Comparison of ENCODE assay signal across 10 mouse cellular contexts in the genomic region with DNA sequence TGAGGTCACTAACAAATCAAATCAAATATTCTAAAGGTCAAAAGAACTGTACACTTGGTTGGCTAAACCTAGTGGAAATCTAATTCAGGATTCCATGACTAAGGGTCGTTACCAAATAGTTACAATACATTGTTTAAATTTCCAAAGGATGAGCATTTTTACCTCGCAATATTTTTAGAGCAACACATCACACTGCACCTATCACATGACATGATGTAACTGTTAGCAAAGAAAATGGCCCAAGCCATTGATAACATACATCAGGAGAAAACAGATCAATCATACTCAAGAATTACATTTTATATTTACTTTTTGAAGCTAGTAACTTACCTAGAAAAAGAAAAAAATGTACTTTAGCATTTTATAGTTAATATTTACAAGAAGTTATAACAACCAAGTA. TPM values are rescaled to one million over a fixed set of nuclear protein-coding genes. Genes with fewer than 3 reads are reported as not detected.
DNase-seq lines count a peak whose midpoint lies in the region; ATAC-seq and TF ChIP-seq lines count a peak whose summit lies in the region.
"Had no signal": no experiment of that assay in that cellular context is flagged by ENCODE, and none has a peak within 500 bp of the region (broad histone marks: within the 10 kb centered on the region; RNA-seq: fewer than 3 reads in every experiment).

No protein-coding gene starts in this region.

- peaks cover 32% of the 10 kb centered on the region for H3K36me3 ChIP-seq in heart, adult 2 months (ENCODE audit: control insufficient read depth, insufficient read depth, low read length)
- H3K36me3 ChIP-seq in lung, postnatal 0 days (ENCODE audit: insufficient read depth, low read length), result no peaks in the 10 kb centered on the region
- H3K36me3 ChIP-seq in liver, embryonic 11.5 days (ENCODE audit: control insufficient read depth, insufficient read depth, low read length), result no peaks in the 10 kb centered on the region
- no peaks in the 10 kb centered on the region for H3K36me3 ChIP-seq in stomach, embryonic 15.5 days

- H3K27me3 ChIP-seq in heart, adult 2 months (ENCODE audit: control insufficient read depth, insufficient read depth, low read length), result no peaks in the 10 kb centered on the region
- H3K27me3 ChIP-seq in lung, postnatal 0 days (replicated peaks; ENCODE audit: insufficient read depth, low read length), result no peaks in the 10 kb centered on the region
- no peaks in the 10 kb centered on the region for H3K27me3 ChIP-seq in liver, embryonic 11.5 days (replicated peaks; ENCODE audit: control insufficient read depth, insufficient read depth, low read length)
- H3K27me3 ChIP-seq in stomach, embryonic 15.5 days (replicated peaks), result no peaks in the 10 kb centered on the region

- H3K4me3 ChIP-seq in heart, adult 2 months, result peak overlapping the region; percentile 86; the same call in 1 of the 2 replicates
- H3K4me3 ChIP-seq in lung, postnatal 0 days (ENCODE audit: low read depth, low read length), result no peak overlapping the region; the same call in 1 of the 2 replicates
- H3K4me3 ChIP-seq in liver, embryonic 11.5 days (ENCODE audit: low read depth, low read length), result peak overlapping the region; percentile 34
- H3K4me3 ChIP-seq in stomach, embryonic 15.5 days (replicated peaks), result no peak overlapping the region

- no peak overlapping the region for H3K27ac ChIP-seq in heart, adult 2 months
- no peak overlapping the region for H3K27ac ChIP-seq in lung, postnatal 0 days (ENCODE audit: low read length)
- no peak overlapping the region for H3K27ac ChIP-seq in liver, embryonic 11.5 days (ENCODE audit: low read depth, low read length)
- no peak overlapping the region for H3K27ac ChIP-seq in stomach, embryonic 15.5 days

- H3K4me2 ChIP-seq in lung, postnatal 0 days (replicated peaks; ENCODE audit: low read depth, low read length), result peak overlapping the region; percentile 38; the same call in 1 of the 2 replicates
- H3K4me2 ChIP-seq in liver, embryonic 11.5 days, result peak overlapping the region; percentile 88
- peak overlapping the region; percentile 36 for H3K4me2 ChIP-seq in stomach, embryonic 15.5 days

- H3K79me2 ChIP-seq in heart, adult 2 months (replicated peaks; ENCODE audit: control insufficient read depth, insufficient read depth, low read length), result peaks cover 1% of the 10 kb centered on the region; the same call in 1 of the 2 replicates

- intact Hi-C loops in heart, adult 2 months (cut with DNase I), result loop anchor here (10.0 kb wide), 1 partner anchor 205 kb away; the partner anchor contains the start of gene Mapt
- intact Hi-C loops in heart, postnatal 36 days (cut with DNase I), result loop anchor here (2.0 to 5.0 kb wide), 3 partner anchors 37 to 122 kb away; no protein-coding TSS in a partner anchor

- TF ChIP-seq POLR2A in heart, adult 2 months (IDR thresholded peaks at IDR 0.05; ENCODE audit: insufficient read depth, low read depth, low read length), result no peak

- no peak for DNase-seq in heart, adult 2 months
- DNase-seq in heart, postnatal 36 days, result no peak
- DNase-seq in lung, postnatal 0 days (ENCODE audit: low spot score), result no peak
- DNase-seq in lung, postnatal 25 days (ENCODE audit: low spot score), result no peak
- no peak for DNase-seq in liver, embryonic 11.5 days (ENCODE audit: low spot score)
- no peak for DNase-seq in testis, postnatal 10 days (ENCODE audit: low spot score)
- no peak for DNase-seq in thymus, adult 18-20 months
- DNase-seq: adrenal gland, postnatal 36 days; kidney, adult 9 months had no signal

- TF ChIP-seq CTCF in heart, adult 2 months (IDR thresholded peaks at IDR 0.05), result no peak
- TF ChIP-seq CTCF in lung, postnatal 0 days (IDR thresholded peaks at IDR 0.05), result no peak

- H3K9me3 ChIP-seq in lung, postnatal 0 days (ENCODE audit: low read length), result no peaks in the 10 kb centered on the region
- no peaks in the 10 kb centered on the region for H3K9me3 ChIP-seq in liver, embryonic 11.5 days (ENCODE audit: control insufficient read depth, low read length)
- H3K9me3 ChIP-seq in stomach, embryonic 15.5 days, result no peaks in the 10 kb centered on the region

- peaks cover 12% of the 10 kb centered on the region for H3K4me1 ChIP-seq in heart, adult 2 months (ENCODE audit: control insufficient read depth, insufficient read depth, low read length)
- H3K4me1 ChIP-seq in lung, postnatal 0 days (ENCODE audit: insufficient read depth, low read depth, low read length), result no peaks in the 10 kb centered on the region; the same call in 1 of the 2 replicates
- peaks cover 37% of the 10 kb centered on the region for H3K4me1 ChIP-seq in liver, embryonic 11.5 days (replicated peaks; ENCODE audit: control insufficient read depth, insufficient read depth, low read length)
- no peaks in the 10 kb centered on the region; the same call in 1 of the 2 replicates for H3K4me1 ChIP-seq in stomach, embryonic 15.5 days

- no peak overlapping the region for H3K9ac ChIP-seq in heart, adult 2 months (ENCODE audit: low read depth, low read length)
- no peak overlapping the region for H3K9ac ChIP-seq in lung, postnatal 0 days (replicated peaks; ENCODE audit: low read depth)
- H3K9ac ChIP-seq in liver, embryonic 11.5 days (ENCODE audit: low read depth, low read length), result no peak overlapping the region
- no peak overlapping the region for H3K9ac ChIP-seq in stomach, embryonic 15.5 days

- no peak for ATAC-seq in lung, postnatal 0 days
- no peak for ATAC-seq in liver, embryonic 11.5 days (replicated peaks; ENCODE audit: low FRiP score)
- ATAC-seq in stomach, embryonic 15.5 days (ENCODE audit: insufficient read depth, low FRiP score, low read depth), result no peak

- no peak for TF ChIP-seq EP300 in heart, adult 2 months (IDR thresholded peaks at IDR 0.05; ENCODE audit: insufficient read depth, low read depth, low read length)
- TF ChIP-seq EP300 in lung, postnatal 0 days (IDR thresholded peaks at IDR 0.05), result no peak

- WGBS in heart, adult 2 months, result 11% methylated on average over 2 of the region's 2 CpGs
- WGBS in lung, postnatal 0 days, result 21% methylated on average over 2 of the region's 2 CpGs
- WGBS in liver, embryonic 11.5 days, result 60% methylated on average over 2 of the region's 2 CpGs
- WGBS in stomach, embryonic 15.5 days, result 23% methylated on average over 2 of the region's 2 CpGs

RNA-seq across cellular contexts. Expression of gene Kansl1, which starts 29.0 kb away (rescaled TPM):
- 10 to 100 TPM; 26.8 to 27.1 TPM for total RNA-seq in heart, adult 2 months (2021)
- polyA plus RNA-seq in heart, adult 2 months (2012; rRNA removed), result 30.1 and 39.5 TPM in 2 replicates
- 10 to 100 TPM; 27.6 to 31.7 TPM for total RNA-seq in heart, postnatal 36 days (2021)
- 11.0 and 12.8 TPM in 2 replicates for polyA plus RNA-seq in lung, postnatal 0 days (2015; fragmentation: Nextera tagmentation; extraction: Ambion mirVana)
- 18.2 and 20.3 TPM in 2 replicates for polyA plus RNA-seq in liver, embryonic 11.5 days (2014; fragmentation: Nextera tagmentation; extraction: Ambion mirVana)
- 16.6 and 19.1 TPM in 2 replicates for polyA plus RNA-seq in stomach, embryonic 15.5 days (2015; fragmentation: Nextera tagmentation; extraction: Ambion mirVana)

Comparison
In these comparisons a context has a peak if more than half of its experiments do, and no peak if none do; other contexts are left out.
1. H3K4me3 ChIP-seq: peak in heart, adult 2 months (single experiment) and liver, embryonic 11.5 days (single experiment); none in lung, postnatal 0 days (single experiment) and stomach, embryonic 15.5 days (single experiment).
2. H3K4me2 ChIP-seq: peak in every context shown above with its lines; median percentile 88 in liver, embryonic 11.5 days; 38 in lung, postnatal 0 days; 36 in stomach, embryonic 15.5 days.